Mouse (Mus musculus) forebrain, embryonic 14.5 days (tissue): ENCODE results near the gene Negr1. TPM values are rescaled to one million over a fixed set of nuclear protein-coding genes. Genes with fewer than 3 reads are reported as not detected.

Experiments used
- ATAC-seq: fragments of 200-750 bp; cut with Nextera tagmentation; 2 replicates; pipeline ENCODE4 v1.8.0; 2017; ENCODE audit warnings: mild to moderate bottlenecking, moderate library complexity
- DNase-seq: peaks from one replicate; pipeline ENCODE4 v3.0.0-alpha.2; 2015; ENCODE audit warnings: low spot score
- H3K27ac ChIP-seq: fragments of 300-500 bp; sonication (generic); 2 replicates; pipeline ENCODE4 v1.5.1; 2014; ENCODE audit warnings: low read depth, mild to moderate bottlenecking, control low read depth, low read length, moderate library complexity
- H3K27me3 ChIP-seq: fragments of 300-500 bp; sonication (generic); replicated peaks from 2 replicates; pipeline ENCODE4 v1.6.1; 2014; ENCODE audit warnings: low read length, control low read depth, mixed read lengths; ENCODE audit not compliant: control insufficient read depth, insufficient read depth
- H3K36me3 ChIP-seq: fragments of 300-500 bp; sonication (generic); 2 replicates; pipeline ENCODE4 v1.6.1; 2014; ENCODE audit warnings: low read length, control low read depth; ENCODE audit not compliant: control insufficient read depth, insufficient read depth
- H3K4me1 ChIP-seq: fragments of 300-500 bp; sonication (generic); 2 replicates; pipeline ENCODE4 v1.6.1; 2014; ENCODE audit warnings: antibody characterized with exemption, low read length, control low read depth; ENCODE audit not compliant: control insufficient read depth, insufficient read depth
- H3K4me2 ChIP-seq: fragments of 300-500 bp; sonication (generic); 2 replicates; pipeline ENCODE4 v1.6.1; 2014; ENCODE audit warnings: mild to moderate bottlenecking, control low read depth, low read length
- H3K4me3 ChIP-seq: fragments of 300-500 bp; sonication (generic); 2 replicates; pipeline ENCODE4 v1.5.1; 2014; ENCODE audit warnings: low read depth, low read length, control low read depth
- H3K9ac ChIP-seq: fragments of 300-500 bp; sonication (generic); 2 replicates; pipeline ENCODE4 v1.6.1; 2014; ENCODE audit warnings: mild to moderate bottlenecking, low read length, control low read depth, moderate library complexity
- H3K9me3 ChIP-seq: fragments of 300-500 bp; sonication (generic); replicated peaks from 2 replicates; pipeline ENCODE4 v1.6.1; 2016; ENCODE audit warnings: low read length, control low read depth, mixed read lengths; ENCODE audit not compliant: control insufficient read depth
- WGBS: fragments of 180-500 bp; shearing (Covaris S2); extraction: QIAGEN DNeasy Blood & Tissue Kit; methylation state at CpG from one replicate; pipeline ENCODE4 v1.1.7; 2014; 5-methylcytosine and 5-hydroxymethylcytosine counted together
- polyA plus RNA-seq: library from polyadenylated mRNA; unstranded; fragments of >200 nt; fragmentation: Nextera tagmentation; extraction: Ambion mirVana; gene quantifications from 2 replicates; pipeline ENCODE4 v1.2.1, GENCODE M21; 2014

The Negr1 gene
- polyA plus RNA-seq, 1 experiment from 2014 or later, result 28.3 TPM

GRCm38 (mm10) chr3:156992811-156993210 lies 431.2 kb downstream of the Negr1 start:
- WGBS, result 75% methylated on average over 1 of the region's 1 CpGs
- Histone ChIP-seq H3K27ac (no peak overlapping the region), H3K9me3 (no peaks in the 10 kb centered on the region), H3K4me1 (no peaks in the 10 kb centered on the region), H3K9ac (no peak overlapping the region), H3K4me3 (no peak overlapping the region), H3K27me3 (no peaks in the 10 kb centered on the region), H3K4me2 (no peak overlapping the region), H3K36me3 (no peaks in the 10 kb centered on the region)
- DNase-seq, result no peak
- no peak for ATAC-seq

- Histone ChIP-seq H3K9me3 (no peaks in the 10 kb centered on the region), H3K4me1 (no peaks in the 10 kb centered on the region), H3K27me3 (no peaks in the 10 kb centered on the region), H3K4me3 (no peak overlapping the region), H3K27ac (no peak overlapping the region), H3K4me2 (no peak overlapping the region), H3K36me3 (no peaks in the 10 kb centered on the region), H3K9ac (no peak overlapping the region)
- ATAC-seq, result peak; percentile 29; the same call in 1 of the 2 replicates
- 77% methylated on average over 5 of the region's 5 CpGs for WGBS
- DNase-seq, result peak; percentile 44
Measured at GRCm38 (mm10) chr3:156999177-156999808, 437.7 kb downstream of the Negr1 start.

GRCm38 (mm10) chr3:157021632-157022031 lies 460.0 kb downstream of the Negr1 start:
- H3K36me3 ChIP-seq, result no peaks in the 10 kb centered on the region
- H3K4me3 ChIP-seq, result no peak overlapping the region
- ATAC-seq (no peak), DNase-seq (no peak)
- H3K4me2 ChIP-seq, result no peak overlapping the region
- H3K9ac ChIP-seq, result no peak overlapping the region
- no peaks in the 10 kb centered on the region for H3K9me3 ChIP-seq
- WGBS, result 77% methylated on average over 2 of the region's 2 CpGs
- H3K27me3 ChIP-seq, result no peaks in the 10 kb centered on the region
- H3K27ac ChIP-seq, result no peak overlapping the region
- no peaks in the 10 kb centered on the region for H3K4me1 ChIP-seq

GRCm38 (mm10) chr3:157024580-157024979 lies 463.0 kb downstream of the Negr1 start:
- no peaks in the 10 kb centered on the region for H3K9me3 ChIP-seq
- ATAC-seq, result no peak
- H3K4me2 ChIP-seq, result no peak overlapping the region
- no peak overlapping the region for H3K9ac ChIP-seq
- 65% methylated on average over 6 of the region's 6 CpGs for WGBS
- H3K4me1 ChIP-seq, result no peaks in the 10 kb centered on the region
- no peaks in the 10 kb centered on the region for H3K27me3 ChIP-seq
- DNase-seq, result peak; percentile 30
- no peaks in the 10 kb centered on the region for H3K36me3 ChIP-seq
- no peak overlapping the region for H3K27ac ChIP-seq
- no peak overlapping the region for H3K4me3 ChIP-seq

- no peak for ATAC-seq
- peak; percentile 14 for DNase-seq
Measured at GRCm38 (mm10) chr3:157031513-157032142, 470.0 kb downstream of the Negr1 start.

GRCm38 (mm10) chr3:157036016-157036415 lies 474.4 kb downstream of the Negr1 start:
- no peaks in the 10 kb centered on the region for H3K4me1 ChIP-seq
- H3K4me3 ChIP-seq, result no peak overlapping the region
- ATAC-seq (no peak), DNase-seq (no peak)
- no peak overlapping the region for H3K4me2 ChIP-seq
- no peaks in the 10 kb centered on the region for H3K27me3 ChIP-seq
- no peaks in the 10 kb centered on the region for H3K36me3 ChIP-seq
- H3K27ac ChIP-seq, result no peak overlapping the region
- H3K9ac ChIP-seq, result no peak overlapping the region
- WGBS, result 73% methylated on average over 6 of the region's 6 CpGs
- H3K9me3 ChIP-seq, result no peaks in the 10 kb centered on the region

More at GRCm38 (mm10) chr3:157031513-157032142, 470.0 kb downstream of the Negr1 start:
- no peaks in the 10 kb centered on the region for H3K9me3 ChIP-seq
- H3K4me2 ChIP-seq, result no peak overlapping the region
- no peaks in the 10 kb centered on the region for H3K4me1 ChIP-seq
- no peaks in the 10 kb centered on the region for H3K36me3 ChIP-seq
- no peak overlapping the region for H3K9ac ChIP-seq
- H3K27ac ChIP-seq, result no peak overlapping the region
- H3K27me3 ChIP-seq, result no peaks in the 10 kb centered on the region
- 76% methylated on average over 4 of the region's 4 CpGs for WGBS
- H3K4me3 ChIP-seq, result no peak overlapping the region

GRCm38 (mm10) chr3:157036568-157036967 lies 475.0 kb downstream of the Negr1 start:
- 67% methylated on average over 1 of the region's 1 CpGs for WGBS
- H3K27me3 ChIP-seq, result no peaks in the 10 kb centered on the region
- no peak for ATAC-seq

GRCm38 (mm10) chr3:157040619-157041018 lies 479.0 kb downstream of the Negr1 start:
- ATAC-seq, result 0 out of 2 replicates have a peak, but pooled peaks have one; percentile 44
- peak; percentile 28 for DNase-seq
- 30% methylated on average over 5 of the region's 5 CpGs for WGBS
- no peak overlapping the region for H3K4me3 ChIP-seq
- no peaks in the 10 kb centered on the region for H3K27me3 ChIP-seq
- no peak overlapping the region for H3K27ac ChIP-seq
- H3K4me2 ChIP-seq, result no peak overlapping the region
- H3K36me3 ChIP-seq, result no peaks in the 10 kb centered on the region
- H3K4me1 ChIP-seq, result no peaks in the 10 kb centered on the region
- no peaks in the 10 kb centered on the region for H3K9me3 ChIP-seq
- H3K9ac ChIP-seq, result no peak overlapping the region

More at GRCm38 (mm10) chr3:157036568-157036967, 475.0 kb downstream of the Negr1 start:
- Histone ChIP-seq H3K4me3 (no peak overlapping the region), H3K36me3 (no peaks in the 10 kb centered on the region), H3K27ac (no peak overlapping the region), H3K4me1 (no peaks in the 10 kb centered on the region), H3K9ac (no peak overlapping the region), H3K9me3 (no peaks in the 10 kb centered on the region), H3K4me2 (no peak overlapping the region)
- DNase-seq, result no peak

GRCm38 (mm10) chr3:157044565-157044964 lies 483.0 kb downstream of the Negr1 start:
- H3K27ac ChIP-seq, result no peak overlapping the region
- no peak overlapping the region for H3K9ac ChIP-seq
- no peaks in the 10 kb centered on the region for H3K27me3 ChIP-seq
- 89% methylated on average over 2 of the region's 2 CpGs for WGBS
- ATAC-seq, result no peak
- H3K9me3 ChIP-seq, result no peaks in the 10 kb centered on the region
- DNase-seq, result no peak
- H3K4me2 ChIP-seq, result no peak overlapping the region
- no peaks in the 10 kb centered on the region for H3K36me3 ChIP-seq
- H3K4me1 ChIP-seq, result no peaks in the 10 kb centered on the region
- H3K4me3 ChIP-seq, result no peak overlapping the region
